Mouse (Mus musculus): Measurements from ENCODE around the gene Hsd17b14. TPM values are rescaled to one million over a fixed set of nuclear protein-coding genes. Genes with fewer than 3 reads are reported as not detected.

Gene Hsd17b14
- polyA plus RNA-seq, 1 experiment from 2014 or later, result not detected

- H3K9ac ChIP-seq, result no peak overlapping the region
- no peak overlapping the region for H3K4me2 ChIP-seq (replicated peaks)
- H3K27me3 ChIP-seq (ENCODE audit: control insufficient read depth, insufficient read depth, low read length), result no peaks in the 10 kb centered on the region
- H3K27ac ChIP-seq, result no peak overlapping the region
- ATAC-seq (ENCODE audit: low FRiP score) (no peak), DNase-seq (ENCODE audit: low spot score) (no peak)
- H3K4me3 ChIP-seq (replicated peaks; ENCODE audit: low read length), result no peak overlapping the region
- H3K36me3 ChIP-seq (replicated peaks; ENCODE audit: control insufficient read depth, insufficient read depth), result no peaks in the 10 kb centered on the region
- 67% methylated on average over 3 of the region's 3 CpGs for WGBS
- H3K4me1 ChIP-seq (replicated peaks; ENCODE audit: control insufficient read depth, insufficient read depth, low read length), result no peaks in the 10 kb centered on the region; the same call in 1 of the 2 replicates
- H3K9me3 ChIP-seq (ENCODE audit: control insufficient read depth, low read length), result no peaks in the 10 kb centered on the region
These were observed 36.2 kb downstream of the Hsd17b14 start for GRCm38 (mm10) chr7:45590874-45591273.

- no peak overlapping the region for H3K9ac ChIP-seq
- WGBS, result 72% methylated on average over 7 of the region's 7 CpGs
- H3K4me3 ChIP-seq (replicated peaks; ENCODE audit: low read length), result no peak overlapping the region
- H3K36me3 ChIP-seq (replicated peaks; ENCODE audit: control insufficient read depth, insufficient read depth), result no peaks in the 10 kb centered on the region
- no peaks in the 10 kb centered on the region for H3K9me3 ChIP-seq (ENCODE audit: control insufficient read depth, low read length)
- ATAC-seq (ENCODE audit: low FRiP score) (no peak), DNase-seq (ENCODE audit: low spot score) (no peak)
- no peak overlapping the region for H3K4me2 ChIP-seq (replicated peaks)
- no peaks in the 10 kb centered on the region for H3K27me3 ChIP-seq (ENCODE audit: control insufficient read depth, insufficient read depth, low read length)
- H3K4me1 ChIP-seq (replicated peaks; ENCODE audit: control insufficient read depth, insufficient read depth, low read length), result no peaks in the 10 kb centered on the region; the same call in 1 of the 2 replicates
- H3K27ac ChIP-seq, result no peak overlapping the region
These were observed 37.2 kb downstream of the Hsd17b14 start for GRCm38 (mm10) chr7:45591880-45592279.

- no peaks in the 10 kb centered on the region; the same call in 1 of the 2 replicates for H3K4me1 ChIP-seq (replicated peaks; ENCODE audit: control insufficient read depth, insufficient read depth, low read length)
- no peaks in the 10 kb centered on the region for H3K36me3 ChIP-seq (replicated peaks; ENCODE audit: control insufficient read depth, insufficient read depth)
- H3K4me2 ChIP-seq (replicated peaks), result no peak overlapping the region
- ATAC-seq (ENCODE audit: low FRiP score) (no peak), DNase-seq (ENCODE audit: low spot score) (peak; percentile 68)
- H3K27ac ChIP-seq, result no peak overlapping the region
- no peak overlapping the region for H3K4me3 ChIP-seq (replicated peaks; ENCODE audit: low read length)
- WGBS, result 23% methylated on average over 10 of the region's 10 CpGs
- H3K27me3 ChIP-seq (ENCODE audit: control insufficient read depth, insufficient read depth, low read length), result no peaks in the 10 kb centered on the region
- no peaks in the 10 kb centered on the region for H3K9me3 ChIP-seq (ENCODE audit: control insufficient read depth, low read length)
- no peak overlapping the region for H3K9ac ChIP-seq
These were observed 38.6 kb downstream of the Hsd17b14 start for GRCm38 (mm10) chr7:45593118-45593815.

- WGBS, result 88% methylated on average over 4 of the region's 4 CpGs
- Histone ChIP-seq H3K9ac (no peak overlapping the region), H3K4me1 (replicated peaks; ENCODE audit: control insufficient read depth, insufficient read depth, low read length) (no peaks in the 10 kb centered on the region), H3K9me3 (ENCODE audit: control insufficient read depth, low read length) (no peaks in the 10 kb centered on the region), H3K36me3 (replicated peaks; ENCODE audit: control insufficient read depth, insufficient read depth) (no peaks in the 10 kb centered on the region), H3K4me2 (replicated peaks) (no peak overlapping the region), H3K27ac (no peak overlapping the region), H3K4me3 (replicated peaks; ENCODE audit: low read length) (no peak overlapping the region), H3K27me3 (ENCODE audit: control insufficient read depth, insufficient read depth, low read length) (no peaks in the 10 kb centered on the region)
- ATAC-seq (ENCODE audit: low FRiP score), result no peak
- DNase-seq (ENCODE audit: low spot score), result no peak
These were observed 40.5 kb downstream of the Hsd17b14 start for GRCm38 (mm10) chr7:45595176-45595575.

- Histone ChIP-seq H3K4me1 (replicated peaks; ENCODE audit: control insufficient read depth, insufficient read depth, low read length) (no peaks in the 10 kb centered on the region), H3K36me3 (replicated peaks; ENCODE audit: control insufficient read depth, insufficient read depth) (no peaks in the 10 kb centered on the region), H3K4me2 (replicated peaks) (no peak overlapping the region), H3K9ac (no peak overlapping the region), H3K27me3 (ENCODE audit: control insufficient read depth, insufficient read depth, low read length) (no peaks in the 10 kb centered on the region), H3K4me3 (replicated peaks; ENCODE audit: low read length) (no peak overlapping the region), H3K9me3 (ENCODE audit: control insufficient read depth, low read length) (no peaks in the 10 kb centered on the region), H3K27ac (no peak overlapping the region)
- ATAC-seq (ENCODE audit: low FRiP score), result no peak
- DNase-seq (ENCODE audit: low spot score), result no peak
- 88% methylated on average over 1 of the region's 1 CpGs for WGBS
These were observed 41.4 kb downstream of the Hsd17b14 start for GRCm38 (mm10) chr7:45596107-45596506.

GRCm38 (mm10) chr7:45597013-45597412 lies 42.3 kb downstream of the Hsd17b14 start:
- Histone ChIP-seq H3K36me3 (replicated peaks; ENCODE audit: control insufficient read depth, insufficient read depth) (no peaks in the 10 kb centered on the region), H3K27ac (no peak overlapping the region), H3K9me3 (ENCODE audit: control insufficient read depth, low read length) (no peaks in the 10 kb centered on the region), H3K4me2 (replicated peaks) (no peak overlapping the region), H3K4me1 (replicated peaks; ENCODE audit: control insufficient read depth, insufficient read depth, low read length) (no peaks in the 10 kb centered on the region), H3K9ac (no peak overlapping the region), H3K4me3 (replicated peaks; ENCODE audit: low read length) (no peak overlapping the region), H3K27me3 (ENCODE audit: control insufficient read depth, insufficient read depth, low read length) (no peaks in the 10 kb centered on the region)
- WGBS, result 93% methylated on average over 5 of the region's 5 CpGs
- ATAC-seq (ENCODE audit: low FRiP score) (no peak), DNase-seq (ENCODE audit: low spot score) (no peak)

GRCm38 (mm10) chr7:45597527-45597926 lies 42.8 kb downstream of the Hsd17b14 start:
- no peaks in the 10 kb centered on the region for H3K4me1 ChIP-seq (replicated peaks; ENCODE audit: control insufficient read depth, insufficient read depth, low read length)
- H3K27ac ChIP-seq, result no peak overlapping the region
- no peak overlapping the region for H3K9ac ChIP-seq
- DNase-seq (ENCODE audit: low spot score) (no peak), ATAC-seq (ENCODE audit: low FRiP score) (no peak)
- 90% methylated on average over 6 of the region's 6 CpGs for WGBS
- H3K4me3 ChIP-seq (replicated peaks; ENCODE audit: low read length), result no peak overlapping the region
- no peaks in the 10 kb centered on the region for H3K9me3 ChIP-seq (ENCODE audit: control insufficient read depth, low read length)
- no peaks in the 10 kb centered on the region for H3K36me3 ChIP-seq (replicated peaks; ENCODE audit: control insufficient read depth, insufficient read depth)
- H3K27me3 ChIP-seq (ENCODE audit: control insufficient read depth, insufficient read depth, low read length), result no peaks in the 10 kb centered on the region
- no peak overlapping the region for H3K4me2 ChIP-seq (replicated peaks)

- WGBS, result 51% methylated on average over 18 of the region's 18 CpGs
These were observed 44.5 kb downstream of the Hsd17b14 start for GRCm38 (mm10) chr7:45598960-45599879.

GRCm38 (mm10) chr7:45605704-45606289 lies 51.1 kb downstream of the Hsd17b14 start:
- H3K36me3 ChIP-seq (replicated peaks; ENCODE audit: control insufficient read depth, insufficient read depth), result no peaks in the 10 kb centered on the region
- no peaks in the 10 kb centered on the region for H3K9me3 ChIP-seq (ENCODE audit: control insufficient read depth, low read length)
- no peak overlapping the region for H3K4me2 ChIP-seq (replicated peaks)
- 86% methylated on average over 9 of the region's 9 CpGs for WGBS
- no peak overlapping the region for H3K4me3 ChIP-seq (replicated peaks; ENCODE audit: low read length)
- no peaks in the 10 kb centered on the region for H3K4me1 ChIP-seq (replicated peaks; ENCODE audit: control insufficient read depth, insufficient read depth, low read length)
- ATAC-seq (ENCODE audit: low FRiP score) (no peak), DNase-seq (ENCODE audit: low spot score) (no peak)
- H3K9ac ChIP-seq, result no peak overlapping the region
- no peak overlapping the region for H3K27ac ChIP-seq
- H3K27me3 ChIP-seq (ENCODE audit: control insufficient read depth, insufficient read depth, low read length), result no peaks in the 10 kb centered on the region

More at GRCm38 (mm10) chr7:45598960-45599879, 44.5 kb downstream of the Hsd17b14 start:
- no peak overlapping the region for H3K4me3 ChIP-seq (replicated peaks; ENCODE audit: low read length)
- no peaks in the 10 kb centered on the region for H3K36me3 ChIP-seq (replicated peaks; ENCODE audit: control insufficient read depth, insufficient read depth)
- H3K4me2 ChIP-seq (replicated peaks), result no peak overlapping the region
- H3K27me3 ChIP-seq (ENCODE audit: control insufficient read depth, insufficient read depth, low read length), result no peaks in the 10 kb centered on the region
- no peak for ATAC-seq (ENCODE audit: low FRiP score)
- H3K9me3 ChIP-seq (ENCODE audit: control insufficient read depth, low read length), result no peaks in the 10 kb centered on the region
- H3K27ac ChIP-seq, result no peak overlapping the region
- H3K9ac ChIP-seq, result no peak overlapping the region
- no peak for DNase-seq (ENCODE audit: low spot score)
- no peaks in the 10 kb centered on the region for H3K4me1 ChIP-seq (replicated peaks; ENCODE audit: control insufficient read depth, insufficient read depth, low read length)
